Mouse (Mus musculus) spleen, postnatal 10 days (tissue): Measurements from ENCODE around the gene Sept5.

Experiments used
- DNase-seq, 2 experiments: peaks; one replicate each; pipeline ENCODE4 v3.0.0; 2021 to 2022; ENCODE audit warnings: low spot score in 2 of 2

Sept5 gene

GRCm38 (mm10) chr16:18629390-18630231 lies at the start of gene Sept5:
TSS of gene Sept5 (minus strand) at chr16:18629954.
- DNase-seq: peak in 1 of 2 experiments; percentile 48

GRCm38 (mm10) chr16:18679112-18679511 lies 49.4 kb upstream of the Sept5 start:
- no peak for DNase-seq

DNA sequence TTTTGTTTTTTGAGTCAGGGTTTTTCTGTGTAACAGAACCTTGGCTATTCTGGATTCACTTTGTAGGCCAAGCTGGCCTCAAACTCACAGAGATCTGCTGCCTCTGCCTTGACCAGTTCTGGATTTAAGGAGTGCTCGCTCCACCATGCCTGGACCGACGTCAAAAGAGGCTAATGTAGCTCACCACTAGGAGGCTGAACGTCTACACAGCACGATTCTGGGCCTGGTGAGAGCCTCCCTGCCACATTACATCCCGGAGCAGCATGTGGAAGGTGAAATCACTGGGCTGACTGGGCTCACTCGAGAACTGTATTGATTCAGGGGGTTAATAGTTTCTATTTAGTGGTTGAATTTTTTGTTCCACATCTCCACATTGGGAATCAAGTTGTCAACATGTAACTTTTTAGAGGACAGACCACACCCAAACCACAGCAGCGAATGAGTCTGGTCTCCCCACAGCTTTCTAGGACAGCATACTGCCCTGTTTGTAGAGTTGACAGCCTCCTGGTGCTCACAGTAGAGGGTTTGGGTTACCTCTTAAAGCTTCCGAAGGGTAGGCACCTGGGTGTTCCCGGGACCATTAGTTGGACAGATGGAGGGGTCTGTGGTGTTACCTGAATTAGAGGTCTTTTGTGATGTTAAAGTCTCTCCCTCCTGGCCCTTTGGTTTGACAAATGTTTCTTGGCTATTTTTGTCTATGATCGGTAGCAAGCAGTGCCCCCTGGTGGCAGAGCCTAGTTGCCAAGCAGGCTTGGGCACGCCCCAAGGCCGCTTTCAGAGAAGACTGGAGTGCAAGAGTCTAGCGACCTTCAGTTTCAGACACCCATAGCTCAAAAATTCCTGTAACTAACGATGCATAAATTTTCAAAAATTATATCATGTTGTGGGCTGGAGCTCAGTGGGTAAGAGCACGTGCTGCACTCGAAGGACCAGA lies 48.3 kb upstream of the Sept5 start:
- DNase-seq: peak; percentile 47 to 84

DNA sequence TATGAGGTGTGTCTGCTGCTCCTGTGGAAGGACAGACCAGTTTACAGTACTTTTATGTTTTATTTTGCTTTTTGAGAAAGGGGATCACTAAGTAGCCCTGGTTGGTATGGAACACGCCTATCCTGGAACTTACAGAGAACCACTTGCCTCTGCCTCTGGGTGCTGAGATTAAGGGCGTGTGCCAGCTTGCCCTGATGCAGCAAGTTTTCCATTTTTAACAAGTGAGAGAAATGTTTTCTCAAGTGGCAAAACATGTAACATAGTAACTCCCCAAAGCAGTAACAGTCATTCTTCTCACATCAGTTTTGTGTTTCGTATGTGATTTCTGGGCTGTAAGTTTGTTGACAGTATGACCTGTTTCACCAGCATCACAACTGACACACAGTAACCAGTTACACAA lies 43.3 kb upstream of the Sept5 start:
- no peak for DNase-seq

- no peak for DNase-seq
Observed at GRCm38 (mm10) chr16:18672027-18672426, 42.3 kb upstream of the Sept5 start.

- no peak for DNase-seq
Observed at GRCm38 (mm10) chr16:18669914-18670313, 40.2 kb upstream of the Sept5 start.

DNA sequence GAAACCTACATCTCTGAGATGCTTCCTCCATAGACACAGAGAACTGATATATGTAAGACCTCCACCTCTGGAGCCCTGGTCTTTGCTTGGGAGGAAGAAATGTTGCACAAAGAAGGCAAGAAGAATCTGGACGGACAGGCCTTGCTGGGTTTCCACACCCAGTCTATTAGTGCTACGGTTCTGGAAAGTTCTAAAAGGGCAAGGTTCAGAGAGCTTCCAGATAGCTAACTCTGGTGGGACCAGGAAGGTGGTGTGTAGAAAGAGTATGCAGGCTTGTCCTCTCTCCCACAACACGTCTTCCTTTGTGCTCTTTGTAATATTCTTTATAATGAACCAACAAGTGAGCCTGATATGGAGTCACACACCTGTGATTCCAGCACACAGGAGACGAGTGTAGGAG lies 28.8 kb upstream of the Sept5 start:
- no peak for DNase-seq

- DNase-seq: peak in 1 of 2 experiments; percentile 23
Observed at GRCm38 (mm10) chr16:18655372-18656098, 25.8 kb upstream of the Sept5 start.

GRCm38 (mm10) chr16:18653290-18654160 lies 23.8 kb upstream of the Sept5 start:
- no peak for DNase-seq

DNA sequence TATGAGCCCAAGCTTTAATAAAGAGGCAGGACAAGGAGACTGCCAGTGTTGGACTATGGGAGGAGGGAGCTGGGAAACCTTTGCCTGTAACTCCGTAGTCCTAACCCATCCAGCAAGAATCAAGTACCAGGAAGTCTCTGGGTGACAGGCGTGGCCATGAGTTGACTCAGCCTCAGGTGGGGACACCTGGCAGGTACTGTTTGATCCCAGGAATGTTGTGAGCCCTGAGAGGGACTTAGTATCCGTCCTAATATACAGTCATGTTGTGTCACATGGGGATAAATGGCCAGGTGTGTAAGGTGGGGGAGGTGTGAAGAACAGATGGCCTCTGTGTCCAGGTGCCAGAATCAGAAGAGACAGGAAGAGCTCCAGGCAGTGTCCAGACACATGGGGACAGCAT lies 19.4 kb upstream of the Sept5 start:
- no peak for DNase-seq

- DNase-seq: no peak
Observed at GRCm38 (mm10) chr16:18645329-18645728, 15.6 kb upstream of the Sept5 start.

DNA sequence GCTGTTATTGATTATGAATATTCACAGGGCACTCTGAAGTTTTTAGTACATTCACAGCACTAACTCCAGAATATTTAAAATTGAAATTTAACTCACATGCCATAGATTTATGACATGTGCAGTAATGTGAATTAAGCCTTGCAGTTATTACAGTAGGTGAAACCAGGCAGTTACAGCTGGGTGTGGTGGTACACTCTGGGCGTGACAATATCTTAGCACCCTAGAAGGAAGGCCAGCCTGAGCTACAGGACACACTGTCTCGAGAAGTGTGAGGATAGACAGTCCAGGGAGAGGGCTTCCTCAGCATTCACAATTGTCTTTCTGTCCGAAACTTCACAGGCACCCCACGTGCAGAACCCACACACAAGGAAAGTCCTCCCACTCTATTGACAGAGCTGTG lies 14.7 kb upstream of the Sept5 start:
- DNase-seq: no peak

DNA sequence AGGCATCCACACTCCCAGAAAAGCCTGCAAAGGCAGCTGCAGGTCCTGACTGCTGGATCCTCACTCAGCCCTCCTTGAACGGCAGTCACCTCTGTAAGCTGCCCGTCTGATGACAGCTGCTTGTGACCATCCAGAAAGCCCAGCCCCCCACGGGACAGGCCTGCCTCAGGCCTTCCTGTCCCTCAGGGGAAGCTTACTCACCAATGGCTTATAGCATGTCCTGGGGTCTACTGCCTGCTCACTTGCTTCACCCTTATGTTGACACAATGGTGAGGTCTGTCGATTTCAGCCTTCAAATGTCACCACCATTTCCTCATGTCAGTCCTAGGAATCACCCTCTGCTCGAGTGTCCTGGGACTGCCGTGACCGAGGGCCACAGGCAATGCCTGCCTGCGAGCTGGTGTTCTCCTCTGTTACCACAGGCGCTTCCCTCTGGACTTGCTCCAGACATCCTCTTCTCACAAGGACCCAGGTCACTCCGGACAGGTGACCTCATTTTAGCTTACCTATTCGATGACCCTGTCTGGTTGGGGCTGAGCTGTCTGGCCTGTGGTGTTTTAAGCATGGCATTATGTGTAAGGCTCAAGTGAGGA lies 13.7 kb upstream of the Sept5 start:
- no peak for DNase-seq

DNA sequence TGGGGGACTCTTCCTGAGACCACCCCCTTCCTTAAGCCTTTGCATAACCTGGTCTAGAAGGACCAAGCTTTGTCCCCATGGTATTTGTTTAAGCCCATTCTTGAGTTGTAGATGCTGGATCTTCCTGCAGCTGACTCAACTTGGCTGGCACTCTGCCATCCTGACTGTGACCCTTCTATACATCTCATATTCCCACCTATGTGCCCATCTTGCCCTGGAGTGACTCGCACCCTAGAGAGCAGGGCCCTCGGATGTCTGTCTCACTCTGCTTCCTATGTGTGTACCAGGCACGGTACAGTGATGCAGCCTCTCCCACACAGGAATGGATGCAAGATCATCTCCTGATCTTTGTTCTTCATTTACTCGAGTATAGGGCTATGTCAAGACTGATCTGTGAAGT lies 13.1 kb upstream of the Sept5 start:
- DNase-seq: no peak

DNA sequence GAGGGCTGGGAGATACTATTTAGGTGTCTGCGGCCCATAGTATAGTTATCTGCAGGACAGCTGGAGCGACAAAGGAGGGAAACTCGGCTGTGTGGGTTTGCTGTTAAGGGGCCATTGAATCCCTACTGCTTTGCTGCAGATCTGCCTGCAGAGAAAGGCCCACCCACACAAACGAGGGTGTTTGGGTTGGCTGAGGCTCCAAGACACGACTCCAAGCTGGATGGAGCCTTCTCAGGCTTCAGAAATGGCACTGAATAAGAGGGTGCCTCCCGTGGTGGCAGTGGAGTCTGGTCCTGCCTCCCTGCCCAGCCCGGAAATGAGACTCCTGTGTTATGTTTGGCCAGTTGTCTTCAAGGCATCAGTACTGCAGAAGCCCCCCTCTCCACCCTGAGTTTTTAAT lies 12.5 kb upstream of the Sept5 start:
- DNase-seq: no peak

GRCm38 (mm10) chr16:18639382-18639929 lies 9.7 kb upstream of the Sept5 start:
- DNase-seq: no peak

- no peak for DNase-seq
Observed at GRCm38 (mm10) chr16:18638396-18638795, 8.6 kb upstream of the Sept5 start.

GRCm38 (mm10) chr16:18636804-18637203 lies 7.0 kb upstream of the Sept5 start:
- no peak for DNase-seq

GRCm38 (mm10) chr16:18636401-18636800 lies 6.6 kb upstream of the Sept5 start:
- DNase-seq: no peak

DNA sequence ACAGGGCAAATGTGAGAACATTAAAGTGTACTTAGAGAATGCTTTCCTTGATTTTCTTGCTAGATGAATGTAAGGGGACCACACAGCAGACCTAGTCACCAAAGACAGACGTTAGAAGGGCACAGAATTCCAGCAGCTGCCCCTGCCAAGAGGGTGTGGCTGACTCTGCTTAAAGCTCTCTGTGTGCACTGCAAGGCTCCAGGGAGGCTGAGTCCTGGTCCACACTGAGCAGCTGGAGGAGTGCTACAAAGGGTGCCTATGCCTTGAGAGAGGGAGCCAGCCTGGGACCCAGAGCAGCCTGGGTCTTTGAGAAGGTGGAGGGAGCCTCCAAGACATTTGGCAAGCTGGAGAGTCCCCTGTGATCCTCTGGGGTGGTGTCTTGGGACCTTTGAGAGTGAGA lies 3.6 kb upstream of the Sept5 start:
- no peak for DNase-seq
